In the genomic region with DNA sequence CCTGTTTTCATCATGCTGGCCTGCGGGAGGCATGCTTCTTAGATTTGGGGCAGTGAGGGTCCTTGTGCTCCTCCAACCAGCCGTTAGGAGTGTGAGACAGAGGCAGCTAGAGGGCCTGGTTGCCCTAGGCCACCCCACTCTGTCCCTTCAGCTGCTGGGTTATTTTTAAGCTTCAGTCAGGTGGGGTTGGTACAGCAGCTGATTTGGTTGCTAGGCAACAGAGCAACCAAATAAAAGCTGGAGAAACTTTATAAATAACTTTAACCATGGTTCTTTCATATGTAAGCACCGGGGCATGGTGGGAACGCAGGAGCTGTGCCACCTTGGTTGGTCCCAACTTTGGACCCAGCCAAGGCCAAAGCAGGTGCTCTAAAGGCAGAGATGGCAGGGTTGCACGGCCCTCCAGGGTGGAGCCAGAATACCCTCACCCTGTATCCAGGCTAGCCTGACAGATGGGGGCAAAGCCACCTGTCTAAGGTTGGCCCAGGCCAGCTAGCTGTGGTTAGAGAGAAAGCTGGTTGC, we compare ENCODE assay signal across 8 mouse cellular contexts. TPM values are rescaled to one million over a fixed set of nuclear protein-coding genes. Genes with fewer than 3 reads are reported as not detected.
DNase-seq lines count a peak whose midpoint lies in the region; ATAC-seq and TF ChIP-seq lines count a peak whose summit lies in the region.

No protein-coding gene starts in this region.

- H3K9ac ChIP-seq in heart, adult 2 months (ENCODE audit: low read depth, low read length): peak overlapping the region; percentile 48

- 31% methylated on average over 5 of the region's 5 CpGs for WGBS in lung, adult 2 months
- WGBS in heart, adult 2 months: 22% methylated on average over 5 of the region's 5 CpGs

- no peak for TF ChIP-seq POLR2A in lung, adult 2 months (IDR thresholded peaks at IDR 0.05; ENCODE audit: borderline replicate concordance, extremely low read depth, low read depth, low read length)
- TF ChIP-seq POLR2A in heart, adult 2 months (IDR thresholded peaks at IDR 0.05; ENCODE audit: insufficient read depth, low read depth, low read length): no peak

- H3K27ac ChIP-seq in heart, adult 2 months: peak overlapping the region; percentile 88

- no peak overlapping the region for H3K4me3 ChIP-seq in lung, adult 2 months (replicated peaks; ENCODE audit: extremely low read depth, low read depth, low read length)
- no peak overlapping the region for H3K4me3 ChIP-seq in heart, adult 2 months

- peaks cover 23% of the 10 kb centered on the region for H3K4me1 ChIP-seq in lung, adult 2 months (ENCODE audit: control insufficient read depth, insufficient read depth, low read length)
- H3K4me1 ChIP-seq in heart, adult 2 months (ENCODE audit: control insufficient read depth, insufficient read depth, low read length): peaks cover 14% of the 10 kb centered on the region

- H3K36me3 ChIP-seq in heart, adult 2 months (ENCODE audit: control insufficient read depth, insufficient read depth, low read length): peaks cover 20% of the 10 kb centered on the region

- intact Hi-C loops in heart, adult 2 months (cut with DNase I): loop anchor here (1.0 kb wide), 1 partner anchor 19 kb away; the partner anchor contains the start of gene Map7d1

- DNase-seq in frontal cortex, postnatal 10 days (ENCODE audit: low spot score in 2 of 2): no peak
- DNase-seq in lung, postnatal 36 days: peak; percentile 73
- no peak for DNase-seq in lung, adult 2 months
- peak; percentile 63 to 76 for DNase-seq in heart, adult 2 months
- DNase-seq in skeletal muscle tissue, adult 2 months (ENCODE audit: low read depth, low spot score): peak; percentile 95
- DNase-seq in ovary, postnatal 36 days (ENCODE audit: low spot score): no peak

- TF ChIP-seq EP300 in heart, adult 2 months (IDR thresholded peaks at IDR 0.05; ENCODE audit: insufficient read depth, low read depth, low read length): peak; percentile 58

- no peaks in the 10 kb centered on the region for H3K79me2 ChIP-seq in heart, adult 2 months (replicated peaks; ENCODE audit: control insufficient read depth, insufficient read depth, low read length)

- ATAC-seq in frontal cortex, adult (ENCODE audit: low TSS enrichment): peak; percentile 43
- no peak for ATAC-seq in inflammation-experienced regulatory T-cells, adult 6 months

- no peak for TF ChIP-seq CTCF in lung, adult 2 months (IDR thresholded peaks at IDR 0.05; ENCODE audit: insufficient read depth, low read length)
- TF ChIP-seq CTCF in heart, adult 2 months (IDR thresholded peaks at IDR 0.05): peak; percentile 58

- no peaks in the 10 kb centered on the region for H3K27me3 ChIP-seq in heart, adult 2 months (ENCODE audit: control insufficient read depth, insufficient read depth, low read length)

RNA-seq across cellular contexts. Expression of gene Map7d1, which starts 18.4 kb away (rescaled TPM):
- polyA plus RNA-seq in lung, adult 2 months (2012; rRNA removed): 153 and 194 TPM in 2 replicates
- 100 to 1,000 TPM; 253 to 267 TPM for total RNA-seq in heart, adult 2 months (2021)
- polyA plus RNA-seq in heart, adult 2 months (2012; rRNA removed): 149 and 161 TPM in 2 replicates
- polyA plus RNA-seq in inflammation-experienced regulatory T-cells, adult 6 months (2017; shearing (Covaris generic)): 1 to 10 TPM; 3.2 to 6.6 (median 5.1) TPM

RNA-seq across cellular contexts. Expression of gene Trappc3, which starts 24.3 kb away (rescaled TPM):
- polyA plus RNA-seq in lung, adult 2 months (2012; rRNA removed): 31.7 and 51.1 TPM in 2 replicates
- 10 to 100 TPM; 46.3 to 49.5 TPM for total RNA-seq in heart, adult 2 months (2021)
- polyA plus RNA-seq in heart, adult 2 months (2012; rRNA removed): 41.0 and 65.9 TPM in 2 replicates
- 10 to 100 TPM; 55.8 to 71.3 (median 70.8) TPM for polyA plus RNA-seq in inflammation-experienced regulatory T-cells, adult 6 months (2017; shearing (Covaris generic))

RNA-seq across cellular contexts. Expression of gene Thrap3, which starts 35.2 kb away (rescaled TPM):
- polyA plus RNA-seq in lung, adult 2 months (2012; rRNA removed): 40.0 and 62.8 TPM in 2 replicates
- 100 to 1,000 TPM; 100 to 118 TPM for total RNA-seq in heart, adult 2 months (2021)
- 37.9 and 61.4 TPM in 2 replicates for polyA plus RNA-seq in heart, adult 2 months (2012; rRNA removed)
- polyA plus RNA-seq in inflammation-experienced regulatory T-cells, adult 6 months (2017; shearing (Covaris generic)): 100 to 1,000 TPM; 198 to 359 (median 205) TPM

RNA-seq across cellular contexts. Expression of gene Col8a2, which starts 48.8 kb away (rescaled TPM):
- polyA plus RNA-seq in lung, adult 2 months (2012; rRNA removed): 3.5 and 4.4 TPM in 2 replicates
- total RNA-seq in heart, adult 2 months (2021): under 1 TPM; 0.57 to 0.66 TPM
- polyA plus RNA-seq in heart, adult 2 months (2012; rRNA removed): 0.45 and 0.91 TPM in 2 replicates
- not detected for polyA plus RNA-seq in inflammation-experienced regulatory T-cells, adult 6 months (2017; shearing (Covaris generic))

Comparison
In these comparisons a context has a peak if more than half of its experiments do, and no peak if none do; other contexts are left out.
1. DNase-seq: peak in lung, postnatal 36 days (single experiment), heart, adult 2 months (2 of 2) and skeletal muscle tissue, adult 2 months (single experiment); none in frontal cortex, postnatal 10 days (0 of 2), lung, adult 2 months (single experiment) and ovary, postnatal 36 days (single experiment).
2. RNA of gene Map7d1, which starts 18.4 kb away (polyA plus RNA-seq): 149 to 161 TPM in heart, adult 2 months and 153 to 194 TPM in lung, adult 2 months; 3.2 to 6.6 TPM in inflammation-experienced regulatory T-cells, adult 6 months; every median in the first group is over 10 times any median in the second.